Mouse (Mus musculus) heart, postnatal 10 days (tissue): ENCODE data around the gene 1700024P04Rik. TPM values are rescaled to one million over a fixed set of nuclear protein-coding genes. Genes with fewer than 3 reads are reported as not detected.
"Not testable (repeated sequence)": the region's sequence is repeated elsewhere in the genome, so short reads cannot be mapped to it uniquely, and the experiment has no call there.

Experiments used
- DNase-seq, 2 experiments: peaks; one replicate each; pipeline ENCODE4 v3.0.0; 2021
- intact Hi-C: fragments of 180-260 bp; cut with DNase I; formaldehyde crosslinking; loops from one replicate; pipeline ENCODE4 v1.15.1; 2025
- total RNA-seq, 2 experiments: library from RNA; stranded (reverse); gene quantifications; 2 replicates each; pipeline ENCODE4 v1.2.3; 2021

1700024P04Rik gene
- not detected for total RNA-seq

DNA sequence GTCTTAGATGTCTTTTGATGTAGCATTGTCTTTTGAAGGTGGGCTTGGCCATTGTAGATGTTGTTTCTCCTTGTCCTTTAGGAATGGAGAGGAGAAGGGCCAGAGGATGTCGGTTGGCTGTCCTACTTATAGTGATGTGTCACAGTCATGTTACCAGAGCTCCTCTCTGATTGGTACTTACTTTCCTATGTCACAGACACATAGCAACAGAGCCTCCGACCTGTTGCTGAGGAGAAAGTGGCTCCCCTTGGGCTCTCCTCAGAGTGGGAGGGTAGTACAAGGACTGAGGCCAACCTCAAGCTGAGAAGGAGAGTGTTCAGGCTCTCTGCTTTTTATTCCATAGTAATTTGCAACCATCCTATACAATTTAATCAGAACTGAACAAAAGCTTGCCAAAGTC is at the start of gene 1700024P04Rik:
1700024P04Rik (minus strand) TSS at position 101 of the 400 bp plus-strand sequence.
- DNase-seq: no peak
- intact Hi-C loops: no loop called here

DNA sequence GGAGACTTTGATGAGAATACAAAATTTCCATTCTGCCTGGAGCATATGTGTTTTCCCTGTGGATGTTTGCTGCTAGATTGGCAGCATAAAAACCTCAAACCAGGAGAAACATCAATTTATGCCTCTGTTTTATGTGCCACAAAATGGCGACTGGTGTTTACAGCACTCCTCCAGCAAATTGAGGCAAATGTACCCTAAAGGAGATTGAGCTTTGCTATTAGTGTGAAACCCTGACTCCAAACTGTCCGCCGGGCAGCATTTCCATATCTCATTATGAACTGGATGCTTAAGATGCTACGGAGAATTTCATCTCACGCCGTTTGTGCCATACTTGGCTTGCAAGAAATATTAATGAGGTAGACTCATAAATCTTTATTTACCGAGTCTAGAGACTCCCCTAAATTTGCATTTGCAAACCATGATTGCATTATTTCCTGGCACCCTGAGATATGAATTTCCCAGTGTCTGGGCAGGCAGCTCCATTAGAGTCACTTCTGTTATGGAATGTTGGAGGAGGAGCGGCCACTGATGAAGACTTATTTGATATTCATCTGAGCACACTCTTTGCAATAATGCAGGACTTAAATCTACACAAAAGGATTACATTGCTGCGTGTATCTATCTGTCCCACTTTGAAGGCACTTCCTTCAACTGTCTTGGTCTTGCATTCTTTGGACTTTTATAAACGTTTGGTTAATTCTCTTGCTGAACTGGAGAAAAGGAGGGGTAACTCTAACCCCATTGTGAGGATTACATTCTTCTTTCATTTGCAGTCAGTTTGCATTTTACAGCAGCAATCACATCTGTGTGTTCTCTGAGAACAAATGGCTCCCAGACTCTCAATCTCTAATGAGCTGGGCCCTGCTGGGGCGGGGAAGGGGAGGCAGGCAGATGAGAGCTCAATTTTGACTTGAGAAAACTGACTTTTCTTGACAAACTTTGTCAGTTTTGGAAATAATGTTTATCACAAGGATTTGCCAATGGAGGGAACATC is 47.2 kb upstream of the 1700024P04Rik start:
- no peak for DNase-seq
- intact Hi-C loops: no loop called here

DNA sequence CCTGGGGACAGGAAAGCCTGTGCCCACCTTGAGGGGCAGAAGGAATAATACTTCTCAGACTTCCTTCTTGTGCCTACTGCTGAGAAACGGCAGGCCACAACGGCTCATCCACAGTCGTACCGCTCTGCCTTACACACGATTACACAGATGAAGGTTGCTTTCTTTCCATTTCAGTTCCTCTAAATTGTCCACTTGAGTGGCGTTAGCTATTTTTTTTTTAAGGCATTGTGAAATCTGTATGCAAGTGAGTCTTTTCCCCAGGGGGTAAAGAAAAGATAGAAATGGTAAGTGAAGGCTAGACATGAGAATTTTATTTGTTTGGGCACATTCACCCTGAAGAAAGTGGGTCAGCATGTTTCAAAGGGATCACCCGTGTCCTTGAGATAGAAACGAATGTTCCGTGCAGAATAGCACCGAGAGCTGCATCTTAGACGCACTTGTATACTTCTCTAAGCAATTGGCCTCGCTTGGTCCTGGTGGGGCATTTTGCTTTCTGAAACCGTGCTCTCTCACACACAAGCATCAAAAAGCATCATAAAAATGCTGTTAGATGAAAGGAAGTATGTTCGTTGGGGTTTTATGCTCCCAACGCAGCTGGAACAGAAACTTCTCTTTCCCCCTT is 46.3 kb upstream of the 1700024P04Rik start:
- intact Hi-C loops: no loop called here
- DNase-seq: no peak

DNA sequence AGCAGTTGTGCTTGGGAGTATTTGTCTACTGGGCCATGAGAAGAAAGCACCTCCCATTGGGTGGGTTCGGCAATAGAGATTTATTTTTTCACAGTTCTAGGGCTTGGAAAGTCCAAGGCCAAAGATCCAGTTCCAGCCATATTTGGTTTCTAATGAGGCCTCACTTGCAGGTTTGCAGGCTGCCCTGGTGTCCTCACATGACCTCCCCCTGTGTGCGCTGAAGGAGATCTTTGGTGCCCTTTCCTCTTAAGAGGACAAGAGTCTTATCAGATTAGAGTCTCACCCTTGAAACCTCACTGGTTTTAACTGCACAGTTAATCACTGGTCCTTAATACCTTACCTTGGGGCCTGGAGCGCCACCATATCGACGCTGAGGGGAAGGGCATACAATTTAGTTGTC is 40.9 kb upstream of the 1700024P04Rik start:
- intact Hi-C loops: no loop called here
- DNase-seq: no peak

DNA sequence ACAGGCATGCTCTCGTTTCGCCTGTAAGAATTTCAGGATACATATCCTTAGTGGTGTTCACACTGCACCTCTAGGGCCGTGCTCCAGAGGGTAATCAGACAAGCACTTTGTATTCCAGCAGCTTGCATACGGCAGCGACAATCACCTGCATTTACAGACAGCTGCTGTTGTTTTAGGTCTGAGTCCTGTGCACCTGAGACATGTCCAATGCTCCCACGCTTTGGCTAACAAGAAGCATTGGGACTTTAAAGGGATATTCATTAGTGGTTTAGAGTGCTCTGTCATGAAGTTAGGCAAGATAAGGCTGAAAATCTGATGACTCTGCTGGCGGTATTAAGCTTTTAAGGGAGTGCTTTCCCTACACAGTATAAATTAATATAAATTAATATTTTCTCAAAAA is 37.7 kb upstream of the 1700024P04Rik start:
- no peak for DNase-seq
- intact Hi-C loops: no loop called here

DNA sequence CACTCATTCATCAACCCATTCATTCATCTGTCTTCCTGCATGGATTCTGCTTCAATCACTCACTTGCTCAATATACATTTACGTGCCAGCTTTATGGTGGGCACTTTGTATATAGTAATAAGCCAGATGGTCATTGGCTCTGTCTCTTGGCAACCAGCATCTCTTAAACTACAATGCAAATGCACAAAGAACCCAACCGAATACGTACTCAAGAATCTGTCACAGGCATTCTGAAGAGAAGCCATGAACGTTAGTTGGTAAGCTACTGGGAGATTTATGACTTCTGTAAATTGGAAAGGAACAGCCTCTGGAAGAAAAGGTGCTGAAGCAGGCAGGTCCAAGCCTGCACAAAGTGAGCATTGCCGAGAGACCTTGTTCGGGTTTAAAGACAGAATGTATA is 36.8 kb upstream of the 1700024P04Rik start:
- intact Hi-C loops: no loop called here
- no peak for DNase-seq

DNA sequence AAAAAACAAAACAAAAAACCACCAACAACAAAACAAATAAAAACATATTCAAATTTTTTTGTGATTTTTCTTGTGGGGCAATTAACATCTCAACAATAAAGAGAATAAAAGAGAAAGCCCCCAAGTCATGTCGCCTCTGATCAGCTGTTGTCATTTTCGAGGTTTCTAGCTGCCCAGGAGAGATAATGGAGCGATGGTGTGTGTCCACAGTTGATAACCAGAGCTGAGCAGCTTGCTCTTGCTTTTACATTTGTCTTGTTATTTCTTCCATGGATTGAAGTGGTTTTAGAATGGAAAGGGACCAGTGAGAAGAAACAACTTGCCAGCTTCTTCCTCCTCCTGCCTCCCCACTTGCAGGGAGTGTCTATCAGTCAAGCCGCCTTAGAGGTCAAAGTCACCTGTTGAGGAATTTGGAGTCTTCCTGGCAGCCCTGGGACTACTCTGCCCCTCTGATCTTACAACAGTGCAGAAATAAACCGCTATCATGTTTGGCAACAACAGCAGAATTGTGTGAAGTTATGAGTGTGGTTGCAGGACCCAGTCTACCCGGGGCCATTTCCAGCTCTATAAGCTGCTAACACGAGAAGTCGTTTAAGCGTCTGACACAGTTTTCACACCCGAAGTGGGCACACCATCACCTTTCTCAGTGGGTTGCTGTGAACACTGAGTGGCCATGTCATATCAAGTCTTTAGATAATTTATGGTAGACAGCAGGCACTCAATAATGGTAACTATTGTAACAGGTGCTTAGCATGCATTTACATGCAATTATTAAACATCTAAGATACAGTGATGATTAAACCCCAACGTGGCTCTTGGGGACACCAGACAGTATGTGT is 35.7 kb upstream of the 1700024P04Rik start:
- no peak for DNase-seq
- intact Hi-C loops: no loop called here

DNA sequence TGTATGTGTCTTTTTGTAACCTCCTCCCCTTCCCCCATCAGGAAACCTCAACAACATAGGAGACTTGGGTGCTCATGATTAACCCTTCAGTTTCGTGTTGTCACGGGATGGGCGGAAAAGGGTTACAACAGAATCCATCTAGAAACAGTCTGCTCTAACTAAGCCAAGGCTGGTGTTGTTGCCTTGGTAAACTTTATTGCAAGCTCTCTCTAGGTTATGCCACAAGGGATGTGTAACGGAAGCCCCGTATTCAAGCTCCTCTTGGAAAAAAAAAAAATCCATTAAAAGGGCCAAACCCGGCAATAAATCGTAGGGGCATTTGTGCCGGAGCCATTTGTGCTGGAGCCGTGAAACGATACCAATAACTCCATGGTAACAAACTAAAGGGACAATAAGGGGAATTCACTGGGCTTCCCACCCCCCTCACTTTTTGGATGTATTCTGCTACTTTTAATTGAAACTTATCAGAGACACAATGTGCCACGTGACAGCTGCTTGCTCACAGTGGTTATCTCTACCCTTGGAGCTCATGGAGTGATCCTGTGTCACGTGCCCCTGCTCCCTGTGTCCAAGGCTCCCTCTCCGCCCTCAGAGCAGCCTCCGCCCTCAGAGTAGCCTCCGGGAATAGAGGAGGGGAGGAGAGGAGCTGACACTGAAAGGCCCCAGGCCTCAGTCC is 34.3 kb upstream of the 1700024P04Rik start:
- intact Hi-C loops: no loop called here
- peak; percentile 41 to 59 for DNase-seq

DNA sequence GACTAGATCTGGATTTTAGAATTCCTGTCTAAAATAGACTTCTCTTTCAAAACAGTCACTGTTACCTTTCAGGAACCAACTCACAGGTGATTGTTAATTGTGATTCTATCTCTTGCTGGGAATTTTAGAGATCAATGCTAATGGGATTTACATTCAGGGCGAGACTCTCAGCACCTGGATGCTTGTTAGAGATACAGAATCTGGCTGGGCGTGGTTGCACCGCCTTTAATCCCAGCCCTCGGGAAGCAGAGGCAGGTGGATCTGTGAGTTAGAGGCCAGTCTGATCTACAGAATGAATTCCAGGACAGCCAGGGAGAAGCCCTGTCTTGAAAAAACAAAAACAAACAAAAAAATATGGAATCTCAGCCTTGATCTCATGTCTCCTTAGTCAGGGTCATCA is 32.3 kb upstream of the 1700024P04Rik start:
- no peak for DNase-seq
- intact Hi-C loops: no loop called here

DNA sequence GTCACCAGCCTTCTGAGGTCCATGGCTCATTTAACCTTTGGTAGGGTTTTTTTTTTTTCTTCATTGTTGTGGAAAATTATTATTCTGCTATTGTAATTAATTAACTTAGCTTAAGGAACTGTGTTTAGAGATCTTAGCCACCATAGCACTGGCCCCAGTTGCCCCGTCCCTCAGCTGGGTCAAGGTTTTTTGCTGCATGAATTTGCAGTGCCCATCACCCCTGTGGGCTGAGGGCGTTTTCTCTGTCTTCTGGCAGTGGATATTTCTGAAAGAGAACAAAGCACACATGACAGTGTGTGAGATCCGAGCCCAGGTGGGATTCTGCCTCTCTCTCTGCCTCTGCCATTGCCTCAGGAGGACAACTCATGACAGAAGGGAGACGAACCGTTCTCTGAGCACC is 28.5 kb upstream of the 1700024P04Rik start:
- intact Hi-C loops: no loop called here
- DNase-seq: no peak

DNA sequence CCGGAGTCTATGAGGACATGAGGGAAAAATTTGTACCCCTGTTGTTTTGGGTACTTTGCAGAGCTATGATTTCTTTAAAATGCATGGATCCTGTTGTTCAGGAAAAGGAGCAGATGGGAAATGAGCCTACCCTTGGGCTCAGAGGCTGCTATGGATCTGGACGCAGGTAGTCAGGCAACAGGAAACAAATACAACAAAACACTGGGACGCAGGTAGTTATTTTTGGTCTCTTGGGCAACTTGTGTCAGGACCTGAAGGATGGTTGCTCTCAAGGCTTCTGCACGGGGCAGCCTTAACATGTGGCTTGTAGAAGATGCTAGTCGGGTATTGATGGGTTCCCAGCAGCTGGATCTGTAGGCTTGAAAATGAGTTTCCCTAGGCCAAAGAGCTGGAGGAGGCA is 23.6 kb upstream of the 1700024P04Rik start:
- intact Hi-C loops: no loop called here

DNA sequence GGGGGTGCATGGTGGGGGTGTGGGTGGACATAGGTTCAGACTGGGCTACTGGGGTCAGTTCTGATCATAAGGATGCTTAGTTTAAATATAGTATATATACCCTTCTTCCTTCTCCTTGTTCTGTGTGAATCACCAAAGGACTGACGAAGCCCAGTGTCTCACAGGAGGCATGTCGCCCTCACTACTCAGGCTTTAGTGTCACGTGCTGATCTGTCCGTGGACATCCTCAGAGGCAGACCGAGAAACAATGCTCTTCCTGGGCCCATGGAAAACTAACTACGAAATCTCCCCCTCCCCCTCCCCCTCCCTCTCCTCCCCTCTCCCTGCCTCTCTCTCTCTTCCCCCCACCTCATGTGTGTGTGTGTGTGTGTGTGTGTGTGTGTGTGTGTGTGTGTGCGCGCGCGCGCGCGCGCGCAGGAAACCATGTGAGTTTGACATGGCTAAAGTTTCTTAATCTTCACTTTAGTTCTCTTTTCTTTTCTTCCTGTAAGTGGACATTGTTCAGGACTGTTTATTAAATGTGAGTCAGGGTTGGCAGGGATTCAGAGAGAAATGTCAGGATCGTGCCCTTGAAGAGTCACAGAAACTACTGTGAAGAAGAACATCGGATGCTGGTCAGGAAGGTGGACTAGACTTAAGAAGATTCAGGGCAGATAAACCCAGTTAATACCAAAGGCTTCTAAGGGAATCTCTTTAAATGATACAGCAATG is 22.2 kb upstream of the 1700024P04Rik start:
- DNase-seq: no peak
- intact Hi-C loops: no loop called here

More for the DNA sequence above, 23.6 kb upstream of the 1700024P04Rik start:
- no peak for DNase-seq

DNA sequence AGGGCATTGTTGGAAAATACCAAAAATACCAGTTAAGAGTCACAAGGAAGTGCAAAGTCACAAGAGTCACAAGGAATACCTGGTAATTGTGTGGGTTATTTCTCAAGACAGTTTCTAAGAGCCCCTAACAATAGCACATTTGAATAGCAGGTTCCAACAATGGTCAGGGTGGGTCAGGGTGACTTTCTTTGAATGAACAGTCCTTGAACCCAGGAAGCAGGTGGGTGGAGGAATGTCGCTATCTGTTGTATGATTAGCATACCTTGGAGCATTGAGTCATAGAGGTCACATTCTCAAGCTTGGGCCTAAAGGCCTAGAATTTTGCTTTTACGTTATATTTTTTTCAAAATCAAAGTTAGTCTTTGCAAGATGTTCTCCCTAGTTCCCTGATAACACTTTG is 17.3 kb upstream of the 1700024P04Rik start:
- intact Hi-C loops, DNase-seq: not testable (repeated sequence)

DNA sequence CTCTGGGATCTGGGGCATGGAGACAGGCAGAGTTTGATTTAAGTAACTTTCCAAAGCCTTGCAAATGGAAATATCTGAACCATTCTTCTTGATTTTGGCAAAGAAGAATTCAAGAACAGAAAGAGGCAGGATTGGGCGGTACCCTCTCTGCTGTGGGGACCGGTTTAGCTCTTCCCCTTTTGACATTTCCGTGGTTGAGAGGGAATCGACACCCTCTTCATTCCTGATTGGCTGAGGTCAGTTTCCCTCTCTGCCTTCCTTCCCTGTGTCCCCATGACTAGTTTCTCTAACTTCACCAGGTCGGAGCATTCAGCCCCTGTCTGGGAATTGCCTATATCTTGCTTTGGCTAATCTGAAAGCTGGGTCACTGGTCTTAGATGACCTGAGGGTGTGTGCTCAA is 12.7 kb upstream of the 1700024P04Rik start:
- DNase-seq: no peak
- intact Hi-C loops: no loop called here

DNA sequence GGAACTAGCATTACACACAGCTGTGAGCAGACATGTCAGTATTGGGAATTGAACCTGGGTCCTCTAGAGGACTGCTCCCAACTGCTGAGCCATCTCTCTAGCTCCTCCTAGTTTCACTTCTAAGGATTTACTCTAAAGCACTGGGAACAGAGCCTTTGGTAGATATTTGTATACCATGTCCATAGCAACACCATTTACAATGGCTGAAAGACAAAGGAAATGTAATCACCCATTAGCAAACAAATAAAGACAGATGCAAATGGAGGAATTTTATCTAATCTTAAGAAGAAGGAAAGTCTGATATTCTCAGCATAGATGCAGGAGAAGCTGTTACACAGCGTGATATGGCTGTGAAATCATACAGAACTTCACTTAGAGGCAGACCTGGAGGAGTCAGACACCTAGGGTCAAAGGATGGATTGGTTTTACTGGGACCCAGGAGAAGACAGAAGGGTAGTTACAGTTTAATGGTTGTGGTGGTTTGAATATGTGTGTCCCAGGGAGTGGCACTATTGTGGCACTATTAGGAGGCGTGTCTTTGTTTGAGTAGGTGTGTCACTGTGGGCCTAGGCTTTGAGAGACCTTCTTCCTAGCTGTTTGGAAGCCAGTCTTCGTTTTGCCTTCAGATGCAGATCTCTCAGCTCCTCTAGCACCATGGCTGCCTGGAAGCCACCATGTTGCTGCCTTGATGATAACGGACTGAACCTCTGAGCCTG is 7.1 kb downstream of the 1700024P04Rik start:
- intact Hi-C loops: no loop called here
- DNase-seq: no peak

DNA sequence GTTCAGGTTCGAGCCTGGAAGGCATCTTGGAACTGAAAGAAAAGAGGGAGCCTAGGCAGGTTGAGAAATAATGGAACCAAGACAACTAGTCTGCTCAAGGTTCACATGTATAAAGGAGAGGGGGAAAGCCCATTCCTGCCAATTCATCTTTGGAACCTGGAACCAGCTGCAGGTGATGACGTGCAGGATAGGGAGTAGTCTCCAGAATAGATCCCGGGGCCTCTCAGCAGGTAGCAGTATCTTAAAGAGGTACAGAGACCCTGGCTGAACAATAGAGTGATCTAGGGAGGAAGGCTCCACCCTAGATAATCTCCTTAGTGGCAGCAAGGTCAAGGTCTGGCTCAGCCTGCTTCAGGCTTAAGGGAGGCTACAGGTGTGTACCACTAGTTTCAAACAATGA is 8.3 kb downstream of the 1700024P04Rik start:
- intact Hi-C loops, DNase-seq: not testable (repeated sequence)

DNA sequence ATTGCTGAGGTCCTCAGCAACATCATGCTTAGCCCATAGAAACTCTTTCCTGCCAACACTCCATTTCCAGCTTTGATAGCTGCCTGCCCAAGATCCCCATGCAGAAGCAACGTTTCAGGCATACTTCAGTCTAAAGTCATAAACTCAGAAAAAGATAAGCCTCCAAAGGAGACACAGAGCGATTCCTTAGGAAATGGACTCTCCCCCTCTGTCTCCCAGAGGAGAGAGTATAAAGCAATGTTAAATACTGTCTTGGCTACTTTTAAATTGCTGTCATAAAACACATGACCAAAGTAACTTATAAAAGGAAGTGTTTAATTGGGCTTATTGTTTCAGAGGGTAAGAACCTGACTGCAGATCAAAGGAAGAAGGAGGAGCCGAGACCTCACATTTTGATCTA is 12.3 kb downstream of the 1700024P04Rik start:
- intact Hi-C loops: no loop called here
- DNase-seq: no peak

DNA sequence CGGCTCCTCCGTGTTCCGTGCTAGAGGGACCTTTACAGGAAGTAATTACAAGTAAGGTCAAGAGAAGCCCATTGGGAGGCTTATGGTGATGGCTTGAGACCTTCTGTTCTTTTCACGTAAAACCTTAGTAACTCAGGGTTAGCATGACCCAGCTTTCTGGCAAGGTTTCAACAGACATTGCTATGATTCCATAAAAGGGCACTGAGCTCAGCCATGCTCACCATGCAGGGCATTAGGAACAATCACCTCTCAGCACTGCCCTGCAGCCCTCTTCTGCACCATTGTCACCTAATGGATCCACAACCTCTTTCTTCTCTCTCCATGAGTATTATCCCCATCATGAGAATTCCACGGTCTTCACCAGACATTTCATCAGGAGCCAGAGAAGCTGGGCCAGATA is 12.7 kb downstream of the 1700024P04Rik start:
- intact Hi-C loops: no loop called here
- DNase-seq: no peak

DNA sequence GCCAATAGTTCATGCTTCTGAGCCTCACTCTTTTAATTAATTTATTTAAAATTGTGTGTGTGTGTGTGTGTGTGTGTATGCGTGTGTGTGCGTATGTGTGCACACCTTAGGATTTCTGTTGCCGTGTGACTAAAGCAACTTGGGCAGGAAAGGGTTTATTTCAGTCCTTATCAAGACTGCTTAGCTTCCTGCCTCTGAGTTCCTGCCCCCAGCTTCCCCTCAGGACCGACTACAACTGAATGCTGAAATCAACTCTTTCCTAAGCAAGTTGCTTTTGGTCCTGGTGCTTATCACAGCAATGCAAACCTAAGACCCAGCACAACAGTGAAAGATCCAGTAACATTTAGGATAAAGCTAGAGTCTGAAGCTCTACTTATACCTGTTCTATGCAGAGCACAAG is 15.8 kb downstream of the 1700024P04Rik start:
- intact Hi-C loops: no loop called here
- DNase-seq: no peak
